ENCODE assay signal across 17 mouse cellular contexts in genomic region chr12:103569690-103570089, GRCm38 (mm10).
"Had no signal": no experiment of that assay in that cellular context is flagged by ENCODE, and none has a peak within 500 bp of the region (broad histone marks: within the 10 kb centered on the region; RNA-seq: fewer than 3 reads in every experiment).

No protein-coding gene starts in this region.

- H3K36me3 ChIP-seq: limb, embryonic 13.5 days; midbrain, embryonic 10.5 days; neural tube, embryonic 15.5 days had no signal

- DNase-seq: kidney, adult 11 months; kidney, postnatal 25 days; layer of hippocampus, adult 9-11 months; layer of hippocampus, postnatal 36 days; lung, adult 2 months; lung, postnatal 4 days; midbrain, embryonic 14.5 days; right cerebral cortex, adult 18-20 months; right cerebral cortex, postnatal 25 days; thymus, adult 18-20 months; thymus, postnatal 25 days had no signal

- ATAC-seq: hindbrain, postnatal 0 days had no signal

- H3K4me2 ChIP-seq: limb, embryonic 13.5 days; neural tube, embryonic 15.5 days had no signal

- H3K27ac ChIP-seq: hindbrain, postnatal 0 days; limb, embryonic 13.5 days; liver, embryonic 14.5 days; midbrain, embryonic 10.5 days; neural tube, embryonic 15.5 days had no signal

- H3K27me3 ChIP-seq: limb, embryonic 13.5 days; neural tube, embryonic 15.5 days had no signal

- H3K4me1 ChIP-seq: limb, embryonic 13.5 days; midbrain, embryonic 10.5 days; neural tube, embryonic 15.5 days had no signal

- H3K9me3 ChIP-seq: limb, embryonic 13.5 days; midbrain, embryonic 10.5 days; neural tube, embryonic 15.5 days had no signal

- H3K4me3 ChIP-seq: limb, embryonic 13.5 days; midbrain, embryonic 10.5 days; myocyte; neural tube, embryonic 15.5 days had no signal

- H3K9ac ChIP-seq: limb, embryonic 13.5 days; liver, embryonic 14.5 days; neural tube, embryonic 15.5 days had no signal
